In the genomic region with DNA sequence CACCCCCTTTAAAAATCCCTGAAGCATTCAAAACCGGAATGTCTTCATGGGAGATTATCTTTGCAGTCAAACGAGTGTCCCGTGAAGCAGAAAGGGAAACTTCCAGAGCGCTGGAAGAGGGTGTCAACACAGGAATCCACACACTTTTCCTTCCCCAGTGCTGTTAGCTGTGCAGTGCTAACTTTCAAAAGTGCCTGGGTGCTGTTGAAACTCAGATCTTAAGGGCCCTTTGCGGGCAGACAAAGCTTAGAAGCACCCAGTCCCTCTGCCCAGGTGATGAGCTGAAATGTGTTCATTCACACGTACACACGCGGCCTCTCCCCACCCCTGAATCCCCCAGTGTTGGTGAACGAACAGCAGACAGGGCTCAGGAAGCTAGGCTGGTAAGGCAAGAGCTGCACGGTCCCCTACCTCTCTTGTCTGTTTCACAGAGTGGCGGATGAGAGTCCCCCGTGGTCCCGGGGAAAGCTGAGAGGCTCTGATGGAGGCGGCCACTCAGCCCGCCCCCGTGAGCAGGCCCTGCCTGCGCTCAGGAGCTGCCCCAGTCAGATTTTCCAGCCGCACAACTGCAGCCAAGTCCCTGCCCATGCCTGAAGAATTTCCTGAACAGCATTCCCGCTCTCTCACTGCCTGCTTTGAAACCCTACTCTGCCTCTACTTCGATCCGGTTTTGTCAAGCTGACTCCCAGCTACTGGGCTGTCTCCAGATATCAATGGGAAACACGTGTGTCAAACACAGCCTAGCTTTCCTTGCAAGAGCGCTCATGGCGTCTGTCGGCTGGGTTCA, we compare ENCODE assay signal across 8 mouse cellular contexts.
DNase-seq lines count a peak whose midpoint lies in the region; ATAC-seq and TF ChIP-seq lines count a peak whose summit lies in the region.

No protein-coding gene starts in this region.

- 16% methylated on average over 25 of the region's 25 CpGs for WGBS in hindbrain, embryonic 15.5 days

- intact Hi-C loops in gastrocnemius, adult 2 months (cut with DNase I), result loop anchor here (5.0 to 10.0 kb wide), 2 partner anchors 82 to 184 kb away; no protein-coding TSS in a partner anchor
- intact Hi-C loops in left cerebral cortex, adult 2 months (cut with DNase I), result no loop called here

- peak overlapping the region; percentile 17; the same call in 1 of the 2 replicates for H3K9ac ChIP-seq in hindbrain, embryonic 15.5 days

- no peak for TF ChIP-seq CTCF in gastrocnemius, adult 2 months (IDR thresholded peaks at IDR 0.05)
- no peak for TF ChIP-seq CTCF in left cerebral cortex, adult 2 months (IDR thresholded peaks at IDR 0.05)

- H3K4me3 ChIP-seq in gastrocnemius, adult 2 months, result peak overlapping the region; percentile 83
- peak overlapping the region; percentile 29 for H3K4me3 ChIP-seq in hindbrain, embryonic 15.5 days
- peak overlapping the region; percentile 46 for H3K4me3 ChIP-seq in left cerebral cortex, adult 2 months

- H3K4me1 ChIP-seq in hindbrain, embryonic 15.5 days (replicated peaks), result peaks cover 8% of the 10 kb centered on the region; the same call in 1 of the 2 replicates

- peak overlapping the region; percentile 59 for H3K4me2 ChIP-seq in hindbrain, embryonic 15.5 days

- peak; percentile 59 for DNase-seq in ES-CJ7 (ENCODE audit: low read depth, low spot score)
- peak; percentile 19 to 21 for DNase-seq in cerebellum, postnatal 25 days
- peak; percentile 87 for DNase-seq in gastrocnemius, adult 2 months
- DNase-seq in left cerebral cortex, adult 2 months (ENCODE audit: extremely low spot score in 1 of 2, low spot score in 2 of 2), result peak; percentile 28 to 33
- peak; percentile 37 for DNase-seq in lung, postnatal 36 days
- DNase-seq in skeletal muscle tissue, adult 2 months (ENCODE audit: low read depth, low spot score), result peak; percentile 70
- no peak for DNase-seq in spleen, postnatal 10 days (ENCODE audit: low spot score in 2 of 2)

- no peaks in the 10 kb centered on the region for H3K9me3 ChIP-seq in hindbrain, embryonic 15.5 days

- peak overlapping the region; percentile 94 for H3K27ac ChIP-seq in gastrocnemius, adult 2 months
- H3K27ac ChIP-seq in hindbrain, embryonic 15.5 days (replicated peaks), result no peak overlapping the region
- no peak overlapping the region for H3K27ac ChIP-seq in left cerebral cortex, adult 2 months

- H3K36me3 ChIP-seq in hindbrain, embryonic 15.5 days, result no peaks in the 10 kb centered on the region

- peak; percentile 84 for ATAC-seq in hindbrain, embryonic 15.5 days (ENCODE audit: low FRiP score, low read depth)

- peaks cover 4% of the 10 kb centered on the region; the same call in 1 of the 2 replicates for H3K27me3 ChIP-seq in hindbrain, embryonic 15.5 days

Comparison
In these comparisons a context has a peak if more than half of its experiments do, and no peak if none do; other contexts are left out.
1. DNase-seq: peak in ES-CJ7 (single experiment), cerebellum, postnatal 25 days (2 of 2), gastrocnemius, adult 2 months (single experiment), left cerebral cortex, adult 2 months (2 of 2), lung, postnatal 36 days (single experiment) and skeletal muscle tissue, adult 2 months (single experiment); none in spleen, postnatal 10 days (0 of 2).
2. H3K4me3 ChIP-seq: peak in every context shown above with its lines; median percentile 83 in gastrocnemius, adult 2 months; 46 in left cerebral cortex, adult 2 months; 29 in hindbrain, embryonic 15.5 days.